Mouse (Mus musculus) stomach, postnatal 0 days (tissue): ENCODE data around the gene 4930432K21Rik. TPM values are rescaled to one million over a fixed set of nuclear protein-coding genes. Genes with fewer than 3 reads are reported as not detected.

Experiments used
- ATAC-seq: fragments of 200-750 bp; cut with Nextera tagmentation; 2 replicates; pipeline ENCODE4 v1.8.0; 2017; ENCODE audit not compliant: low FRiP score, low TSS enrichment
- DNase-seq: peaks from one replicate; pipeline ENCODE4 v3.0.0-alpha.2; 2016; ENCODE audit warnings: low spot score
- H3K27ac ChIP-seq: fragments of 300-500 bp; sonication (generic); replicated peaks from 2 replicates; pipeline ENCODE4 v1.5.1; 2014; ENCODE audit warnings: mild to moderate bottlenecking, control low read depth
- H3K27me3 ChIP-seq: fragments of 300-500 bp; sonication (generic); 2 replicates; pipeline ENCODE4 v1.6.1; 2014; ENCODE audit warnings: low read length; ENCODE audit not compliant: control insufficient read depth, insufficient read depth
- H3K36me3 ChIP-seq: fragments of 300-500 bp; sonication (generic); 2 replicates; pipeline ENCODE4 v1.6.1; 2014; ENCODE audit warnings: low read length, mixed read lengths; ENCODE audit not compliant: control insufficient read depth, insufficient read depth
- H3K4me1 ChIP-seq: fragments of 300-500 bp; sonication (generic); replicated peaks from 2 replicates; pipeline ENCODE4 v1.6.1; 2014; ENCODE audit warnings: antibody characterized with exemption; ENCODE audit not compliant: control insufficient read depth, insufficient read depth
- H3K4me2 ChIP-seq: fragments of 300-500 bp; sonication (generic); replicated peaks from 2 replicates; pipeline ENCODE4 v1.6.1; 2014; ENCODE audit warnings: low read depth, mild to moderate bottlenecking, control low read depth, moderate library complexity
- H3K4me3 ChIP-seq: fragments of 300-500 bp; sonication (generic); 2 replicates; pipeline ENCODE4 v1.5.1; 2014; ENCODE audit warnings: low read depth, low read length, control low read depth
- H3K9ac ChIP-seq: fragments of 300-500 bp; sonication (generic); 2 replicates; pipeline ENCODE4 v1.6.1; 2014; ENCODE audit warnings: mild to moderate bottlenecking, low read length, control low read depth, mixed read lengths
- H3K9me3 ChIP-seq: fragments of 300-500 bp; sonication (generic); 2 replicates; pipeline ENCODE4 v1.6.1; 2016; ENCODE audit warnings: low read length; ENCODE audit not compliant: control insufficient read depth
- CTCF ChIP-seq: IDR thresholded peaks from 2 replicates; pipeline ENCODE4 v1.5.1; 2016; ENCODE audit warnings: antibody characterized with exemption, low read depth, mild to moderate bottlenecking, moderate library complexity
- EP300 ChIP-seq: optimal IDR thresholded peaks from 2 replicates; pipeline ENCODE3; 2016; ENCODE audit warnings: antibody characterized with exemption
- WGBS: fragments of 180-500 bp; shearing (Covaris S2); extraction: QIAGEN DNeasy Blood & Tissue Kit; methylation state at CpG from one replicate; pipeline ENCODE4 v1.1.7; 2014; 5-methylcytosine and 5-hydroxymethylcytosine counted together
- polyA plus RNA-seq: library from polyadenylated mRNA; unstranded; fragments of >200 nt; fragmentation: Nextera tagmentation; extraction: Ambion mirVana; gene quantifications from 2 replicates; pipeline ENCODE4 v1.2.1, GENCODE M21; 2015

4930432K21Rik gene
- 0.28 and 0.40 TPM in 2 replicates for polyA plus RNA-seq

DNA sequence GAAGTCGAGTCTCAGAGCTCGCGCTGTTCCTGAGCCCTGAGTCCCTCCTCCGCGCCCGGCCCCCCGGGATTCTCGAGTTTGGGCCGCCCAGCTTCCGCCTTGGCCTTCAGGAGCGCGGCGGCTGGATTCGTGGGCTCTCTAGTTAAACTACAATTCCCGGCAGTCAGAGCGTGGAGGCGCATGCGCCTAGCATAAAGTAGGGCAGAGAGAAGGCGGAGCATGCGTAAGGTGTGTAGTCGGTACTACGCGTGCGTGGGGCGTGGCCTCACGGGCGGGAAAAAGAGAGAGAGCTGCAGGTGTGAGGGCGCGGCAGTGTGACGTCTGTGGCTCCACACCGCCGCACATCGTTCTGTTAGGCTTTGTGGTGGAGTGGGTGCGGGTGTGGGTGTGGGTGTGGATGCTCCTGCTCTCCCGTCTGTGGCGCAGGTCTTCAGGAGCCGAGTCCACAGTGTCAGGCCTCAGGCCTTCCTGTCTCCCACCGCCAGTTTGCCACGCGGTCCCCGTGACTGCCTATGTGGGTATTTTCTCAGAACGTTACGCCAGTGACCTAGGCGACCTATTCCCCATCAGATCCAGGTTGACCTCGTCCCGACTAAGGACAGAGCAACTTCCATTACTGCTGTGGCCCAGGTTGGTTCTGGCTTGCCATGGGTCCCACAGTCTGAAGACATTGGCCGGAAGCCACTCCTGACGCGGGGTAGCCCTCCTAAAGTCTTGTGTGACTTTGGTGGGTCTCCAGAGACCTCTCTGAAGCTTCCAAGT, at the start of gene 4930432K21Rik, which contains the start of gene Cc2d1a:
4930432K21Rik (plus strand) TSS at position 257 of the 762 bp plus-strand sequence.
Cc2d1a (minus strand) TSS at position 168 of the 762 bp plus-strand sequence.
- peaks cover 5% of the 10 kb centered on the region; the same call in 1 of the 2 replicates for H3K36me3 ChIP-seq
- peak within 1 kb of the TSS; percentile 95 for H3K27ac ChIP-seq
- WGBS: 14% methylated on average over 47 of the region's 49 CpGs
- peak; percentile 95 for DNase-seq
- no peak; the same call in 1 of the 2 replicates for TF ChIP-seq CTCF
- TF ChIP-seq EP300: no peak
- H3K9me3 ChIP-seq: no peaks in the 10 kb centered on the region
- peak within 1 kb of the TSS; percentile 92 for H3K4me2 ChIP-seq
- peak; percentile 94 for ATAC-seq
- H3K27me3 ChIP-seq: no peaks in the 10 kb centered on the region
- peak within 1 kb of the TSS; percentile 86 for H3K9ac ChIP-seq
- peaks cover 5% of the 10 kb centered on the region; the same call in 1 of the 2 replicates for H3K4me1 ChIP-seq
- H3K4me3 ChIP-seq: peak within 1 kb of the TSS; percentile 66

DNA sequence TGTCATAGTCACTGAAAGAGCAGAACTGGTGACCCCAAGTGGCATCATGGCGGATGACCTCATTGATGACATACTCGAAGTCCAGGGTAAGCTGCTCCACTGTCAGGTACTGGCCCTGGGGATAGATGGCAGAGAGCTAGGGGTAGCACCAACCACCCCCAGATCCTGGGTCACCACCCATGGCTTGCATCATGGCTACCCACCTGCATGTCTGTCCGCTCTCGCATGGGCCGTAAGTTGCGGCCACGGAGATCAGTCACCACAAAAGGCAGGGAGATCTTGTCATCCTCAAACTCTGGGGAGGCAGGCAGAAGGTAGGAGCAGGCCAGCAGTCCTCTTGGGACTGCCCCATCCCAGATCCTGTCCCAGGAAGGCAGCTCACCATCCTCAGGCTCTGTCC, 49.4 kb upstream of the 4930432K21Rik start:
- no peak for ATAC-seq

DNA sequence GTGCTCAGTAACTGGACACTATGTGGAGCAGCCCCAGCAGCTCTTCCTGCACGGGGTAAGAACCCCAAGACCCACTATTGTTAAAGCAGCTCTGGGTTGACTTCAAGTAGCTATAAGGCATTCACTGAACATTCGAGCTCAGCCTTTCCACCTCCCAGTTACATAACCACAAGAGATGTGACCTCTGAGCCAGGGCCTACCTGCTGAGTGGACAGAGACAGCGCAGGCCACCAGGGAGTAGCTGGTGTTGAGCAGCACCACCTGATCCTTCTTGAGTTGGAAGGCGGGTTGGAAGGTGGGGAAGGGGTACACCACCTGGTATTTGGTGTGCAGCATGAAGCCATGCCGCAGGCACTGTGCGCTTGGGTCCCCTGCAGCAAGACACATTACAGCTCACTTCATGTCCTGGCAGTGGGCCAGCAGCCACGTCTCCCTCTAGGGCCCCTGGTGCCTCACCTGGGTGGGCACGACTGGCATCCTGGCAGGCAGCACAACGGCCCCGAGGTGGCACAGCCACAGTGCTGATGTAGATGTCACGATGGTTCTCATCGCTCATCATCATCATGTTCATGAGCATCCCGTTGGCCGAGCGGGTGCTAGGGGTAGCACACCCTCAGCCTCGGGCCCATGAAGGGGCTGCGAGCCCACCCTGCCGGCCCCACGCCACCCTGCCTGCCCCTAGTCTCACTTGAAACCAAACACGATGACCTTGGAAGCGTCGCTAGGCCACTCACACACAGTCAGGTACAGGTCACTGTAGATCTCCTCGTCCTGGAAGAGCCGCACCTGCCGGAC, 46.2 kb upstream of the 4930432K21Rik start:
- TF ChIP-seq CTCF (no peak), EP300 (no peak)
- Histone ChIP-seq H3K36me3 (peaks cover 20% of the 10 kb centered on the region), H3K9me3 (no peaks in the 10 kb centered on the region), H3K4me2 (no peak overlapping the region), H3K27me3 (no peaks in the 10 kb centered on the region), H3K27ac (no peak overlapping the region), H3K4me3 (no peak overlapping the region), H3K4me1 (peaks cover 4% of the 10 kb centered on the region; the same call in 1 of the 2 replicates), H3K9ac (no peak overlapping the region)
- DNase-seq (no peak), ATAC-seq (no peak)
- 88% methylated on average over 25 of the region's 25 CpGs for WGBS

More for the DNA sequence above, 49.4 kb upstream of the 4930432K21Rik start:
- TF ChIP-seq CTCF: no peak
- no peak for TF ChIP-seq EP300
- no peaks in the 10 kb centered on the region for H3K9me3 ChIP-seq
- no peak overlapping the region for H3K4me3 ChIP-seq
- H3K36me3 ChIP-seq: peaks cover 23% of the 10 kb centered on the region
- H3K4me1 ChIP-seq: no peaks in the 10 kb centered on the region; the same call in 1 of the 2 replicates
- H3K27ac ChIP-seq: no peak overlapping the region
- no peak for DNase-seq
- no peak overlapping the region for H3K9ac ChIP-seq
- H3K4me2 ChIP-seq: no peak overlapping the region
- no peaks in the 10 kb centered on the region for H3K27me3 ChIP-seq
- WGBS: 95% methylated on average over 7 of the region's 7 CpGs

DNA sequence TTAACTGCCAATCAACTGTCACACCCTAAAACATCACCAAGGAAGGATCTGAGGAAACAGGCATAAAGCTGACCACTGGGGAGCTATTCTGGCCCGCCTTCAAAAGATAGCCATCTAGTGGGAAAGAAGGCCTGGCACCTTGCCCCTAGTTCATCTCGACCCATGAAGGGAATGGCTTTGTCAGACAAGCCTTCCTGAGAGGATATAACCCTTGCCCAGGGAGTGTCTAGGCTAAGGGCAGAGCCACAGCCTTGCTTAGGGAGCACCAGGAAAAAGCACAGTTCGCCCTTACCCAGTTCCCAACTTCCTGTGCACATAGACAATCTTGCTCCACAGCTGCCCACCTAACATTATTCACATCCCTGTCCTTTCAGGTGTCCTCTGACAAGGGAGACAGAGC, 44.2 kb upstream of the 4930432K21Rik start:
- H3K9me3 ChIP-seq: no peaks in the 10 kb centered on the region
- no peaks in the 10 kb centered on the region for H3K27me3 ChIP-seq
- peaks cover 4% of the 10 kb centered on the region; the same call in 1 of the 2 replicates for H3K4me1 ChIP-seq
- peak overlapping the region; percentile 82; the same call in 1 of the 2 replicates for H3K9ac ChIP-seq
- ATAC-seq (no peak), DNase-seq (peak; percentile 16)
- peak overlapping the region; percentile 72 for H3K4me2 ChIP-seq
- H3K4me3 ChIP-seq: peak overlapping the region; percentile 79
- 30% methylated on average over 3 of the region's 3 CpGs for WGBS
- 0 out of 2 replicates have a peak overlapping the region, but pooled peaks have one; percentile 30 for H3K27ac ChIP-seq
- H3K36me3 ChIP-seq: peaks cover 7% of the 10 kb centered on the region; the same call in 1 of the 2 replicates
- TF ChIP-seq CTCF (no peak), EP300 (no peak)

DNA sequence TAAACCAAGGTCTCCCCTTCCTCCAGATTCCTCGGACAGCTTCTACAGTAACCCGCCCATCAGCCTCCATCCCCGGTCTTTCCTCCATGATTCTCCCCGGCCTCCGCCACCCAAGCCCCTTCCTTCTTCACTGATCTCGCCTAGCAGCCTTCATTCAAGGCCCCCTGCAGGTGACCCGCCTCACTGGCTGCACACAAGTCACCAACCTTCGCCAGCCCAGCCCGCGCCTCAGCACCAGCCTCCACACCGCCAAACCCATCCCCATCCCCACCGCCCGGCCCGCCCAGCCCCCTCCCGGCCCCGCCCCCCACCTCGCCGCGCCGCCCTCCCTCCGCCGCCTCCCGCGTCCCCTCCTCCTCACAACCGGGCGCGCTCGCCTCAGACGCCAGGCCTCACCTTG, 43.6 kb upstream of the 4930432K21Rik start:
- H3K4me1 ChIP-seq: peaks cover 4% of the 10 kb centered on the region; the same call in 1 of the 2 replicates
- no peaks in the 10 kb centered on the region for H3K9me3 ChIP-seq
- ATAC-seq (peak; percentile 48), DNase-seq (peak; percentile 75)
- H3K27ac ChIP-seq: peak overlapping the region; percentile 86
- H3K9ac ChIP-seq: peak overlapping the region; percentile 82
- no peaks in the 10 kb centered on the region for H3K27me3 ChIP-seq
- TF ChIP-seq EP300 (no peak), CTCF (peak; percentile 56)
- peaks cover 7% of the 10 kb centered on the region; the same call in 1 of the 2 replicates for H3K36me3 ChIP-seq
- H3K4me2 ChIP-seq: peak overlapping the region; percentile 72
- H3K4me3 ChIP-seq: peak overlapping the region; percentile 79
- 1% methylated on average over 22 of the region's 29 CpGs for WGBS
